Mouse (Mus musculus) embryonic facial prominence, embryonic 13.5 days (tissue): Measurements from ENCODE around the gene Rad21l. TPM values are rescaled to one million over a fixed set of nuclear protein-coding genes. Genes with fewer than 3 reads are reported as not detected.
A peak's percentile ranks its signal among the peaks of the same experiment; 100 is the strongest.
"Not testable (repeated sequence)": the region's sequence is repeated elsewhere in the genome, so short reads cannot be mapped to it uniquely, and the experiment has no call there.

Source experiments
- ATAC-seq: fragments of 200-750 bp; cut with Nextera tagmentation; 2 replicates; pipeline ENCODE4 v1.8.0; 2017; ENCODE audit warnings: low read depth; ENCODE audit not compliant: insufficient number of reproducible peaks, insufficient read depth, low FRiP score, low TSS enrichment
- H3K27ac ChIP-seq: fragments of 300-500 bp; sonication (generic); 2 replicates; pipeline ENCODE4 v1.5.1; 2015; ENCODE audit warnings: moderate library complexity, mild to moderate bottlenecking, inconsistent platforms
- H3K27me3 ChIP-seq: fragments of 300-500 bp; sonication (generic); 2 replicates; pipeline ENCODE4 v1.6.1; 2015; ENCODE audit warnings: mild to moderate bottlenecking, inconsistent platforms
- H3K36me3 ChIP-seq: fragments of 300-500 bp; sonication (generic); 2 replicates; pipeline ENCODE4 v1.6.1; 2015; ENCODE audit warnings: mild to moderate bottlenecking, inconsistent platforms
- H3K4me1 ChIP-seq: fragments of 300-500 bp; sonication (generic); 2 replicates; pipeline ENCODE4 v1.6.1; 2015; ENCODE audit warnings: inconsistent platforms
- H3K4me2 ChIP-seq: fragments of 300-500 bp; sonication (generic); 2 replicates; pipeline ENCODE4 v1.6.1; 2015; ENCODE audit warnings: moderate library complexity, mild to moderate bottlenecking, inconsistent platforms
- H3K4me3 ChIP-seq: fragments of 300-500 bp; sonication (generic); 2 replicates; pipeline ENCODE4 v1.5.1; 2015; ENCODE audit warnings: mild to moderate bottlenecking, inconsistent platforms
- H3K9ac ChIP-seq: fragments of 300-500 bp; sonication (generic); 2 replicates; pipeline ENCODE4 v1.6.1; 2015; ENCODE audit warnings: mild to moderate bottlenecking, inconsistent platforms
- H3K9me3 ChIP-seq: fragments of 300-500 bp; sonication (generic); 2 replicates; pipeline ENCODE4 v1.6.1; 2016; ENCODE audit warnings: inconsistent platforms
- WGBS: fragments of 180-500 bp; shearing (Covaris S2); methylation state at CpG from one replicate; pipeline ENCODE4 v1.1.7; 2015; ENCODE audit warnings: mixed read lengths; 5-methylcytosine and 5-hydroxymethylcytosine counted together
- polyA plus RNA-seq: library from polyadenylated mRNA; unstranded; fragments of >200 nt; fragmentation: Nextera tagmentation; extraction: Ambion mirVana; gene quantifications from 2 replicates; pipeline ENCODE4 v1.2.1, GENCODE M21; 2015

Gene Rad21l
- polyA plus RNA-seq, 1 experiment from 2014 or later, result not detected

DNA sequence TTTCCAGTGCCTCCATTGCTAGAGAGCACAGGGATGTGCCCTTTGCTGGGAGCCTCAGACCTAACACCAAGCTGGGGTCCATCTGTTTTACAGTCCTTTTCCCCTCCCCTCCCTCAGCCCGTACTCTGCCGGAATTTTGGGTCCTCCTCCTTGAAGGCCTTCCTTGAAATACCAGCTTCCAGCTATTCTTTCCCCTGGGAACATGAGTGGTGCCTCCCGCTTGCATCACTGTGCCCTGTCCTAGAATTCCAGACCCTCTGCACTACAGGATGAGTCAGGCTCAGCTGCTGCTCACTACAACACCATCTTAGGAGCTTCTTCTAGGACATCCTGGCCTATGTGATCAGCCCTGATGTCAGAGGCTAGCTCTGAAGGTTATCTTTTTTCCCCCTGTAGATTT is 44.6 kb downstream of the Rad21l start:
- no peak for ATAC-seq
- no peak overlapping the region for H3K4me2 ChIP-seq
- H3K27ac ChIP-seq, result no peak overlapping the region
- H3K9ac ChIP-seq, result no peak overlapping the region
- H3K4me3 ChIP-seq, result no peak overlapping the region
- H3K36me3 ChIP-seq, result no peaks in the 10 kb centered on the region
- WGBS, result 65% methylated on average over 3 of the region's 3 CpGs
- H3K27me3 ChIP-seq, result no peaks in the 10 kb centered on the region; the same call in 1 of the 2 replicates
- no peaks in the 10 kb centered on the region for H3K4me1 ChIP-seq
- H3K9me3 ChIP-seq, result no peaks in the 10 kb centered on the region

GRCm38 (mm10) chr2:151616551-151617329 is 51.6 kb downstream of the Rad21l start:
- H3K36me3 ChIP-seq, result no peaks in the 10 kb centered on the region
- no peak for ATAC-seq
- no peaks in the 10 kb centered on the region for H3K9me3 ChIP-seq
- H3K27me3 ChIP-seq, result no peaks in the 10 kb centered on the region
- no peak overlapping the region for H3K9ac ChIP-seq
- 0 out of 2 replicates have a peak, but pooled peaks cover 5% of the 10 kb centered on the region for H3K4me1 ChIP-seq
- no peak overlapping the region for H3K4me3 ChIP-seq
- H3K27ac ChIP-seq, result no peak overlapping the region
- 68% methylated on average over 6 of the region's 6 CpGs for WGBS
- no peak overlapping the region for H3K4me2 ChIP-seq

- H3K9ac ChIP-seq, H3K27me3 ChIP-seq, H3K4me2 ChIP-seq, H3K4me1 ChIP-seq, ATAC-seq, H3K4me3 ChIP-seq, H3K27ac ChIP-seq, H3K9me3 ChIP-seq, H3K36me3 ChIP-seq: not testable (repeated sequence)
- WGBS, result 83% methylated on average over 8 of the region's 8 CpGs
Measured at GRCm38 (mm10) chr2:151615779-151616178, 52.6 kb downstream of the Rad21l start.

GRCm38 (mm10) chr2:151609974-151610373 is 58.4 kb downstream of the Rad21l start:
- no peaks in the 10 kb centered on the region for H3K9me3 ChIP-seq
- no peak for ATAC-seq
- no peak overlapping the region for H3K4me2 ChIP-seq
- H3K4me1 ChIP-seq, result peaks cover 16% of the 10 kb centered on the region
- H3K27ac ChIP-seq, result no peak overlapping the region
- 0 out of 2 replicates have a peak, but pooled peaks cover 2% of the 10 kb centered on the region for H3K27me3 ChIP-seq
- WGBS, result 32% methylated on average over 3 of the region's 3 CpGs
- no peaks in the 10 kb centered on the region for H3K36me3 ChIP-seq
- H3K4me3 ChIP-seq, result no peak overlapping the region
- H3K9ac ChIP-seq, result no peak overlapping the region

- ATAC-seq, result no peak
- H3K27me3 ChIP-seq, result 0 out of 2 replicates have a peak, but pooled peaks cover 2% of the 10 kb centered on the region
- H3K9me3 ChIP-seq, result no peaks in the 10 kb centered on the region
- H3K4me3 ChIP-seq, result no peak overlapping the region
- no peak overlapping the region for H3K27ac ChIP-seq
- 69% methylated on average over 1 of the region's 1 CpGs for WGBS
- no peak overlapping the region for H3K4me2 ChIP-seq
- no peaks in the 10 kb centered on the region for H3K36me3 ChIP-seq
- no peak overlapping the region for H3K9ac ChIP-seq
- H3K4me1 ChIP-seq, result peaks cover 17% of the 10 kb centered on the region
Measured at GRCm38 (mm10) chr2:151608435-151608834, 59.9 kb downstream of the Rad21l start.

GRCm38 (mm10) chr2:151605437-151605987 is 62.8 kb downstream of the Rad21l start:
- Histone ChIP-seq H3K27ac (peak overlapping the region; percentile 39), H3K36me3 (no peaks in the 10 kb centered on the region), H3K9me3 (no peaks in the 10 kb centered on the region), H3K27me3 (0 out of 2 replicates have a peak, but pooled peaks cover 2% of the 10 kb centered on the region), H3K4me1 (peaks cover 17% of the 10 kb centered on the region), H3K9ac (peak overlapping the region; percentile 44; the same call in 1 of the 2 replicates), H3K4me3 (no peak overlapping the region), H3K4me2 (peak overlapping the region; percentile 26; the same call in 1 of the 2 replicates)
- ATAC-seq, result peak; percentile 53; the same call in 1 of the 2 replicates
- 39% methylated on average over 11 of the region's 11 CpGs for WGBS

DNA sequence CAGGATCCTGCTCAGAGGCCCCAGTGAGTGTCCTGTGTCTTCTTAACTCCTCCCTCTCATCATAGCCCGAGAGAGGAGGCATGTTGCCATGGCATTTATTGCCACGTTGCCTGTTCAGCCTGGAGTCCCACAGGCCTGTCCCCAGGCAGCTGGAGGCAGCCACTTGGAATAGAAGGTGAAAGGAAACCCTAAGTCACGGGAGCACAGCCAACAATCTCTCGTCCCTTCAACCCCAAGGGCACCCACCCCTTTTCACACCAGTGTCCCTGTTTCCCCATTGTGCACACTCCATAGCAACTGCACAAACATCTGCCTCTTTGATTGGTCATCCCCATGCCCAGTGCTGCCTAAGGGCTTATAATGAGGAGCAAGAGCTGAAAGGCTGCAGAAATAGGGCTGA is 64.7 kb downstream of the Rad21l start:
- no peak overlapping the region for H3K9ac ChIP-seq
- H3K27me3 ChIP-seq, result 0 out of 2 replicates have a peak, but pooled peaks cover 2% of the 10 kb centered on the region
- peaks cover 13% of the 10 kb centered on the region for H3K4me1 ChIP-seq
- no peak overlapping the region for H3K4me2 ChIP-seq
- no peaks in the 10 kb centered on the region for H3K9me3 ChIP-seq
- no peak overlapping the region for H3K27ac ChIP-seq
- H3K4me3 ChIP-seq, result no peak overlapping the region
- ATAC-seq, result no peak
- no peaks in the 10 kb centered on the region for H3K36me3 ChIP-seq
- 42% methylated on average over 4 of the region's 4 CpGs for WGBS

GRCm38 (mm10) chr2:151602106-151602505 is 66.2 kb downstream of the Rad21l start:
- 80% methylated on average over 4 of the region's 4 CpGs for WGBS
- no peak overlapping the region for H3K4me3 ChIP-seq
- H3K4me2 ChIP-seq, result no peak overlapping the region
- H3K9me3 ChIP-seq, result no peaks in the 10 kb centered on the region
- no peak for ATAC-seq
- H3K27me3 ChIP-seq, result no peaks in the 10 kb centered on the region
- H3K9ac ChIP-seq, result no peak overlapping the region
- H3K4me1 ChIP-seq, result peaks cover 19% of the 10 kb centered on the region
- H3K36me3 ChIP-seq, result no peaks in the 10 kb centered on the region
- H3K27ac ChIP-seq, result no peak overlapping the region

- 55% methylated on average over 2 of the region's 2 CpGs for WGBS
- Histone ChIP-seq H3K9ac (no peak overlapping the region), H3K27ac (no peak overlapping the region), H3K36me3 (no peaks in the 10 kb centered on the region), H3K4me3 (no peak overlapping the region), H3K4me1 (peaks cover 6% of the 10 kb centered on the region), H3K4me2 (no peak overlapping the region), H3K27me3 (no peaks in the 10 kb centered on the region), H3K9me3 (no peaks in the 10 kb centered on the region)
- ATAC-seq, result no peak
Measured at GRCm38 (mm10) chr2:151598068-151598467, 70.3 kb downstream of the Rad21l start.

Other genes starting within 250 kb of the Rad21l start
- not detected in 2 replicates for gene 4921509C19Rik, start 192.4 kb downstream of the Rad21l start, polyA plus RNA-seq
- 264 and 287 TPM in 2 replicates for gene Nsfl1c, start 174.4 kb downstream of the Rad21l start, polyA plus RNA-seq
- gene Fkbp1a, start 126.0 kb downstream of the Rad21l start, polyA plus RNA-seq, result 479 and 483 TPM in 2 replicates
- 1.1 and 1.2 TPM in 2 replicates for gene Sdcbp2, start 95.9 kb downstream of the Rad21l start, polyA plus RNA-seq
- 0.60 and 0.62 TPM in 2 replicates for gene Snph, start 35.9 kb downstream of the Rad21l start, polyA plus RNA-seq
- 3.1 and 4.3 TPM in 2 replicates for gene Tmem74b, start 33.5 kb upstream of the Rad21l start, polyA plus RNA-seq
- gene Psmf1, start 75.7 kb upstream of the Rad21l start, polyA plus RNA-seq, result 40.9 and 46.3 TPM in 2 replicates
- 1.6 and 2.4 TPM in 2 replicates for gene Rspo4, start 174.4 kb upstream of the Rad21l start, polyA plus RNA-seq
- 0.28 TPM in 1 of 2 replicates, not detected in the other for gene Angpt4, start 242.7 kb upstream of the Rad21l start, polyA plus RNA-seq